Mouse (Mus musculus): ENCODE data around the gene Hjurp. TPM values are rescaled to one million over a fixed set of nuclear protein-coding genes. Genes with fewer than 3 reads are reported as not detected.

The Hjurp gene
- polyA plus RNA-seq, 1 experiment from 2014 or later = 245 TPM

DNA sequence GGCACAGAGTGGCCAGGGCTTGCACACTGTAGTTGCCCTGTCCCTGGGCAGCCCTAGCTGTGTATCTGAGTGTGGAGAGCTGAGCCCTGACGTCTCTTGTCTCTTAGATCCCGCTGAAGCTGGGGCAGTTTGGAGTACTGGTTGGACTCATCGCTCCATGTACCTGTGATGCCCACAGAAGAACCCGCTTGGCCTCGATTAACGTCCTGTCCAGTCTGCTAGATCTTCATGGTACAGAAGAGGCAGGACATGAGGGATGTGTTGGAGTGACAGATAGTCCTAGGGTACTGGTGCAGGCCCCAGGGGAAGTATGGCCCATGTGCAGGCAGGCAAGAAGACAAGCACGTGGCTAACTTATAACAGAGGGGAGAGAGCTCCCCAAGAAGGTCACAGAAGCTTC is 27.8 kb downstream of the Hjurp start:
- H3K36me3 ChIP-seq = no peaks in the 10 kb centered on the region
- 83% methylated on average over 7 of the region's 7 CpGs for WGBS
- no peak for DNase-seq (ENCODE audit: low spot score)

DNA sequence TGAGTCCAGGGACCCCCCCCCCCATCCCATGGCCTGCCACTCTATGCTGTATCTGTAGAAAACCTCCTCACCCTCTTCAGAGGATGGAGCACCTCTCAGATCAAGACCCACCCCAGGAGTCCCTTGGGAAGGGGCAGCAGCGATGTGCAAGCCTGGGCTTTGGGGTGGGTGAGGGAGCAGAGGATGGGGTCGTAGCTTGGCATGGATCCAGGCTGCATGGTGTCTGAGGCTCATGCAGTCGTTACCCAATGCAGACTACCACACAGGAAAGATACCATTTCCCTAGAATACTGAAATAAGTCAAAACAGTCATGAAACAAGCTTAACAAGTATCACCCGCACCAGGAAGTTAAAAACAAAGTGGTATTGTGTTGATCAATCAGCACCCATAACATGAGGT is 28.8 kb downstream of the Hjurp start:
- no peak overlapping the region for H3K4me3 ChIP-seq
- peaks cover 81% of the 10 kb centered on the region for H3K9me3 ChIP-seq (replicated peaks)
- WGBS = 76% methylated on average over 4 of the region's 4 CpGs
- no peak for DNase-seq (ENCODE audit: low spot score)
- no peaks in the 10 kb centered on the region for H3K36me3 ChIP-seq
- H3K27ac ChIP-seq = no peak overlapping the region
- H3K4me1 ChIP-seq = no peaks in the 10 kb centered on the region
- no peaks in the 10 kb centered on the region for H3K27me3 ChIP-seq (ENCODE audit: low read depth, poor library complexity, severe bottlenecking)

More for the DNA sequence above, 27.8 kb downstream of the Hjurp start:
- H3K4me3 ChIP-seq = no peak overlapping the region
- H3K27me3 ChIP-seq (ENCODE audit: low read depth, poor library complexity, severe bottlenecking) = no peaks in the 10 kb centered on the region
- H3K4me1 ChIP-seq = no peaks in the 10 kb centered on the region
- peaks cover 81% of the 10 kb centered on the region for H3K9me3 ChIP-seq (replicated peaks)
- no peak overlapping the region for H3K27ac ChIP-seq

DNA sequence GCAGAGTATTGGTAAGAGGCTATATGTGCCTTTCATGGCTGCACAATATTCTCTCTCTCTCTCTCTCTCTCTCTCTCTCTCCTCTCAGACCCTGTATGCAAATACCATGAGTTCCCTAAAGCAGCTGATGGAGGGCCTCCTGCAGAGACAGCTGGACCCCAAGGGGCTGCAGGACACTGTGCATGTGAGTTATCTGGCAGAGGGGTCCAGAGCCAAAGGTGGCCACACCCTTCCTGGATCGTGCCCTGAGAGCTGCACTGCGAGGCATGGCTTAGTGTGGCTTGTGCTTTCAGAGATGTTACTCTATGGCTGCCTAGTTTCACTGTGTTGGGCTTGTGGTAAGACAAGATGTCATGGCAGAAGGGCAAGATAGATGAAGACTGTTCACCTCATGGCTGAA is 29.8 kb downstream of the Hjurp start:
- H3K4me3 ChIP-seq = no peak overlapping the region
- H3K4me1 ChIP-seq = no peaks in the 10 kb centered on the region
- no peak for DNase-seq (ENCODE audit: low spot score)
- peaks cover 78% of the 10 kb centered on the region for H3K9me3 ChIP-seq (replicated peaks)
- no peaks in the 10 kb centered on the region for H3K36me3 ChIP-seq
- WGBS = 44% methylated on average over 2 of the region's 2 CpGs
- H3K27me3 ChIP-seq (ENCODE audit: low read depth, poor library complexity, severe bottlenecking) = no peaks in the 10 kb centered on the region
- no peak overlapping the region for H3K27ac ChIP-seq

DNA sequence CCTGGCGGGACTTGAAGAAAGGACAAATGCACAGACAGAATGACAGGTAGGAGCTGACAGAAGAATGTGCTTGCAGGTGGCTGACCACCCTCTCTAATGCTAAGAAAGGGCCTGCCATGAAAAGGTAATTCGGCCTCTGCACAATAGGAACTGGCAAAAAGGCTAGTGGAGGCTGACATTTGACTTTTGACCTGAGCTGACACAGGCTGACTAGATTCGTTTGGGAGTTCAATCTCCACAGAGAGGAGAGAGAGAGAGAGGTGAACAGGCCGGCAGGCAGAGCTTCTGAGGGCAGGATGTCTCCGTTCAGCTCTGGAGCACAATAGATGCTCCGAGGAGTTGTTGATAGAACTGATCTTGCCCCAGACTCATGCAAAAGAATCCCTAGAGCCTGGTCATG is 31.0 kb downstream of the Hjurp start:
- H3K9me3 ChIP-seq (replicated peaks) = peaks cover 81% of the 10 kb centered on the region
- WGBS = 55% methylated on average over 6 of the region's 6 CpGs
- no peak overlapping the region for H3K4me3 ChIP-seq
- no peaks in the 10 kb centered on the region for H3K4me1 ChIP-seq
- DNase-seq (ENCODE audit: low spot score) = no peak
- H3K36me3 ChIP-seq = no peaks in the 10 kb centered on the region
- H3K27me3 ChIP-seq (ENCODE audit: low read depth, poor library complexity, severe bottlenecking) = no peaks in the 10 kb centered on the region
- no peak overlapping the region for H3K27ac ChIP-seq

DNA sequence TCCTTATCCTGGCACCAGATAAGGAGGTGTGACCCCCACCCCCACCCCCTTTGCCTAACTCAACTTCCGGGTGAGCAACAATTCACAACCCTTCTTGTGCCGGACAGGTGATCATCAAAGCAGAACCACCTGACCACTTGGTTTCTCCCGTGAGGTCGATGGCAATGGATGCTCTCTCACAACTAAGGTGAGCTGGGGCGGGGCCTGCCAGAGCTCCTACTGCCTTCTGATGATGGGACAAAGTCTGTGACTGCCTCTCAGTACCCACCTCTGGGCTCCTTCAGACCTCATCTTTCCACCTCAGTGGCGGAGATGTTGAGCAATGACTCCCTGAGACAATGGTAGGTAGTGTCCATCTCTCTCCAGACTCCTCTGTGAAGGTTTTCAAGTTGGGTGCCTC is 31.6 kb downstream of the Hjurp start:
- Histone ChIP-seq H3K36me3 (no peaks in the 10 kb centered on the region), H3K4me3 (no peak overlapping the region), H3K4me1 (no peaks in the 10 kb centered on the region), H3K9me3 (replicated peaks) (peaks cover 82% of the 10 kb centered on the region), H3K27me3 (ENCODE audit: low read depth, poor library complexity, severe bottlenecking) (no peaks in the 10 kb centered on the region), H3K27ac (no peak overlapping the region)
- WGBS = 78% methylated on average over 6 of the region's 6 CpGs
- DNase-seq (ENCODE audit: low spot score) = no peak

DNA sequence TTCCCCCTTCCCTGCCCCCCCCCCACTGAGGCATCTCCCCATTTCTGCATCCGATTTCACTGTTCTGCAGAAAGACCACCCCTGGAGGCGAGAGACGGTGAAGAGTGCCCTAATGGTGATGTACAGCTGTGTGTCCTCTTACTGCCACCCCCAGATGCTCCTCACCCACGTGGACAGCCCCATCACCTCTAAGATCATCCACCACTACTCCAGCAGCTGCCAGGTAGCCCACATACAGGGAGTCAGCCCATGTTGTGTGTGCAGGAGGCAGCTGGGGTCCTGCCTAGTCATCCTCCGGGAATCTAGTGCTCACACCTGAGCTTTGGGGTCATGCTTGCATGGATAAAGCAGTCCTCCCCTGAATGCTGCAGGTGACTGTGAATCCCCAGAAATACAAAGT is 33.6 kb downstream of the Hjurp start:
- DNase-seq (ENCODE audit: low spot score) = no peak
- WGBS = 69% methylated on average over 5 of the region's 5 CpGs
- Histone ChIP-seq H3K36me3 (no peaks in the 10 kb centered on the region), H3K27ac (no peak overlapping the region), H3K9me3 (replicated peaks) (peaks cover 81% of the 10 kb centered on the region), H3K4me1 (no peaks in the 10 kb centered on the region), H3K27me3 (ENCODE audit: low read depth, poor library complexity, severe bottlenecking) (no peaks in the 10 kb centered on the region), H3K4me3 (no peak overlapping the region)

DNA sequence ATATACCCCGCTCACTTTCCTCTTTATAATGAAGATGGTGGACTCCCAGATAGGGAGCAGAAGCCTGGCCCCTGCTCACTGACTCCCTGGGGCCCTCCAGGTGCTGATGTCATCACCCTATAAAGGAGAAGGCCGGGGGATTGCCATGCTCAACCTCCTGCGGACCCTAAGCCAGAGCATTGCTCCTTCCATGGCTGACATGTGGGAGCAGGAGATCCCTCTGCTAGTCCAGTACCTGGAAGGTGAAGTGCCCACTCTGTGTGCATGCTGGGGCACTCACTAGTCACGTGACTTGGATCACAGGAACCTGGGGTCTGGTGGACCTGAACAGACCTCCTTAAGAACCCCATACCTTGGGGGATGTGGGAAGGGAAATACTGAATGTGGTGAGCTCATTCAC is 36.9 kb downstream of the Hjurp start:
- Histone ChIP-seq H3K4me1 (no peaks in the 10 kb centered on the region), H3K4me3 (no peak overlapping the region)
- 82% methylated on average over 4 of the region's 4 CpGs for whole genome bisulfite sequencing

DNA sequence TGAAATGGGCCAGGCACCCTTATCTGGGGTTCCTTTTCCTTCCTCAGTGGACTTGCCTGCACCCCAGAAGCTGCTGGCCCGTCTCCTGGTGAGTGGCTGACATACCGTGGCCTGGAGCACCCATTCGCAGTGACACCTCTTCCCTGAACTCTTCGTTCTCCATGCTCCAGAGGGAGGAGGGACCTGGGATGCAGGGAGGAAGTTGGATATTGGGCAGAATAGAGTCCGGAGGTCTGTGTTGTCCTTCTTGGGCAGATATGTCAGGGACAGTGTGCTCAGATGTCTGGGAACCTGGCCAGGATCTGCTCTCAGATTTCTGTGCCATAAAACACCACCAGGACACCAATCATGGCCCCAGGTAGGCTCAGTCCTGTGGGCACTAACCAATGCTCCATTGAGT is 37.4 kb downstream of the Hjurp start:
- Histone ChIP-seq H3K9me3 (replicated peaks) (peaks cover 85% of the 10 kb centered on the region), H3K36me3 (no peaks in the 10 kb centered on the region), H3K4me1 (no peaks in the 10 kb centered on the region), H3K27me3 (ENCODE audit: low read depth, poor library complexity, severe bottlenecking) (no peaks in the 10 kb centered on the region), H3K27ac (no peak overlapping the region), H3K4me3 (no peak overlapping the region)
- DNase-seq (ENCODE audit: low spot score) = no peak
- 77% methylated on average over 5 of the region's 5 CpGs for WGBS

More for the DNA sequence above, 36.9 kb downstream of the Hjurp start:
- Histone ChIP-seq H3K27me3 (ENCODE audit: low read depth, poor library complexity, severe bottlenecking) (no peaks in the 10 kb centered on the region), H3K9me3 (replicated peaks) (peaks cover 84% of the 10 kb centered on the region), H3K27ac (no peak overlapping the region), H3K36me3 (no peaks in the 10 kb centered on the region)
- DNase-seq (ENCODE audit: low spot score) = no peak

DNA sequence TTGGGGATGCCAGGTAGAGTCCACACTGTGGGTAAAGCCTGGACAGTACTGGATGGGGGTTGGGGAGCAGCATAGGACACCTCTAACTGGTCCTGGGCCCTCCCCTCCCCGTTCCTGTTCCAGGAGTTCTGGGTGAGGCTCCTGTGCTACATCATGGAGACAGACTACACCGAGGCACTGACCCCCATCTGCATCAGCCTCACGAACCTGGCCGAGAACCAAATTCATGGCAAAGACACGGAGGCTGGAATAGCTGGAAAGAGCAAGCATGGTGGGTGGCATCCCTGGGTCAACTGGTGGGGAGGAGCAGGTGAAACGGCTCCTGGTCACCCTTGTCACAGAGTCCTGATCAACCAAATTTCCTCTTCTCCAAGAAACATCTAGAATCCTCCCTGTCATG is 38.7 kb downstream of the Hjurp start:
- Histone ChIP-seq H3K27me3 (ENCODE audit: low read depth, poor library complexity, severe bottlenecking) (no peaks in the 10 kb centered on the region), H3K27ac (no peak overlapping the region), H3K36me3 (no peaks in the 10 kb centered on the region), H3K9me3 (replicated peaks) (peaks cover 85% of the 10 kb centered on the region), H3K4me3 (no peak overlapping the region), H3K4me1 (no peaks in the 10 kb centered on the region)
- 83% methylated on average over 6 of the region's 6 CpGs for WGBS
- DNase-seq (ENCODE audit: low spot score) = no peak

DNA sequence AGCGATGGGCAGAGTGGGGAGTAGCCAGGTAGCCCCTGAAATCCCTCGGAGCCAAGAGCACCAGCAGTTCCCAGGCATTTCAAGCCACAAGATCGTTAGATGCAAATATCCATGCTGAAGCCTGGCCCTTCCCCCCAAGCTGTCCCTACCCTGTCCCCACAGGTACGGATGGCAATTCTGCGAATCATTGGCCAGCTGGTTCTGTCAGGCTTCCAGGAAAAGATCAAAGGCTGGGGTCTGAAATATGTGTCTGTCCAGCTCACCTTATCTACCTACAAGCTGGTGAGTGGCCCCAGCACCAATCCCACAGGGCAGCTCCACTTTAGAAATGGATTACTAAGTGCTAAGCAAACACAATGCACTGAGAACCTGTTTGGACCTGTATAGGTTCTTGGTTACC is 40.1 kb downstream of the Hjurp start:
- no peak for DNase-seq (ENCODE audit: low spot score)
- Histone ChIP-seq H3K4me3 (no peak overlapping the region), H3K4me1 (no peaks in the 10 kb centered on the region), H3K27ac (no peak overlapping the region), H3K36me3 (no peaks in the 10 kb centered on the region), H3K27me3 (ENCODE audit: low read depth, poor library complexity, severe bottlenecking) (no peaks in the 10 kb centered on the region), H3K9me3 (replicated peaks) (peaks cover 87% of the 10 kb centered on the region)
- 79% methylated on average over 5 of the region's 5 CpGs for WGBS

DNA sequence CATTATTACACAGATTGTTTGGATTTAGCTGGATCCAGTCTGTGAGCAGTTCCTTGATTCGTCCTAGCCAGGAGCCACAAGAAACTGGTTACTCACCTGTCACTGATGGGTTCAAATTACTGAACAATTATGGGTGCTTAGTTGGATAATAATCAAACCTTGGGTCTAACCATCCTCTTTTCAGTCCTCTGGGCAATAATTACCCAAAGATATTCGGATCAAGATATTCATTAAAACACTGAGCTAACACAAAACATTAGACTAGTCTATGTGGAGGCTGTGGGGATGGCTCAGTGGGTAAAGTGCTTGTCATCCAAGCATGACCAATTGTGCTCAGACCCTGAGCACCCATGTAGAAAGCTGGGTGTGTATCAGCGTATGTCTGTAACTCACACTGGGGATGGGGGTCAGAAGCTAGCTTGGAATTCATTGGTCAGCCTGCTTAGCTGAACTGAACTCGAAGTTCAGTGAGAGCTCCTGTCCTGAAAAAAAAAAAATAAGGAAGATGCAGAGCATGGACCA is 41.5 kb downstream of the Hjurp start:
- H3K36me3 ChIP-seq = no peaks in the 10 kb centered on the region
- 71% methylated on average over 4 of the region's 4 CpGs for WGBS
- H3K4me3 ChIP-seq = no peak overlapping the region
- no peak for DNase-seq (ENCODE audit: low spot score)
- no peaks in the 10 kb centered on the region for H3K4me1 ChIP-seq
- no peaks in the 10 kb centered on the region for H3K27me3 ChIP-seq (ENCODE audit: low read depth, poor library complexity, severe bottlenecking)
- peaks cover 91% of the 10 kb centered on the region for H3K9me3 ChIP-seq (replicated peaks)
- no peak overlapping the region for H3K27ac ChIP-seq

DNA sequence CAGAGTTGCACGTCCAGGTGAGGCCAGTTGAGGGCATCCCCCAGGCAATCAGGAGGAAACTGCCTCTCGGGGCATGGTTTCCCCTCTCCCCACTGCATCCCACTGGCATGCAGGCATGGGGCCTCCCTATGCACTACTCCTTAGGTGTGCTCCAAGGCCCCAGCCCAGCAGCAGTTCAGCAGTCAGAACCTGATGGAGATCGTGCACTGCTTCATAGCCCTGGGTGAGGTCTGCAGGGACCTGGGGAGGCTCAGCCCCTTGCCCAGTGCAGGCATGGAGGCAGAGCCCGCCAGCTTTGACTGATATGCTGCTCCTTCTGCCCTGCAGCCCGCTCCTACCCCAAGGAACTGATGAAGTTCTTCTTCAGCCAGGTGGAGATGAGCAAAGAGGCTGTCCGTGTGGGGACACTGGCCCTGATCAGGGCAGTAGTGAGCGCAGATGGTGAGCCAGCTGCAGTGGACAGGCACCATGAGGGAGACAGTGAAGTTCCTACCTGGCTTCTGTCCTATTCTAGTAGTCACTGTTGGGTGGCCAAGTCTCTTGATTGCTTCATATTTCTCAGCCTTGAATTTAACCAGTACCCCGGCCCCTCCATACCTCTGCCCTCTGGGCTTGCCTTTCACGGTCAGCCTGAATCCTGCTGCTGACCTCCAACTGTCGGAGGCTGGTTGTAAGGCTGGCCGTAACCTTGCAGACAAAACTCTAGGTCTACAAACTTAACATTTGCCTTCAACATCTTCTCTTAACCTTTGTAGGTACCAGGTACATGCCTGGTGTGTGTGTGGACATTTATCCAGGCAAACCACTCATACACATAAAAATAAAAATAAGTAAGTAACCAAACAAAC is 42.2 kb downstream of the Hjurp start:
- H3K4me1 ChIP-seq = no peaks in the 10 kb centered on the region
- H3K9me3 ChIP-seq (replicated peaks) = peaks cover 90% of the 10 kb centered on the region
- WGBS = 68% methylated on average over 11 of the region's 11 CpGs
- no peak overlapping the region for H3K4me3 ChIP-seq
- H3K27me3 ChIP-seq (ENCODE audit: low read depth, poor library complexity, severe bottlenecking) = no peaks in the 10 kb centered on the region
- no peaks in the 10 kb centered on the region for H3K36me3 ChIP-seq
- H3K27ac ChIP-seq = no peak overlapping the region
- no peak for DNase-seq (ENCODE audit: low spot score)

DNA sequence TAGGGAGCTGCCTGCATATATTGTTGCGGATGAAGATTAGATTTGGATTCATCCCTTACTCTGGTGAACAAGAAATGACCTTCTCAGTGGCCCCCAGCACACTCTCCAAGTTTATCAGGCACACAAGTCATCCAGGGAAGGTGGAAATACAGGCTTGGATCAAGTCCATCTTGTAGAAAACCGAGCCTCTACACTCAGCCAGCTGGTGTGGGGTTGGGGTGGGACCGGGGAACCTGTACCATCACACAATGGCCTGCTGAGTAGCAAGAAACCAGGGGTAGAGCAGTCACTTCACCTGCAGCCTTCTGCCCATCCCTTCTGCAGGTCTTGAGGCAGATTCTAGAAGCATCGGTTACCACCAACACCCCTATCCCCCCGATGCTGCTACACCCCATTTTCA is 42.8 kb downstream of the Hjurp start:
- no peaks in the 10 kb centered on the region for H3K36me3 ChIP-seq
- no peak for DNase-seq (ENCODE audit: low spot score)
- 47% methylated on average over 5 of the region's 5 CpGs for WGBS

DNA sequence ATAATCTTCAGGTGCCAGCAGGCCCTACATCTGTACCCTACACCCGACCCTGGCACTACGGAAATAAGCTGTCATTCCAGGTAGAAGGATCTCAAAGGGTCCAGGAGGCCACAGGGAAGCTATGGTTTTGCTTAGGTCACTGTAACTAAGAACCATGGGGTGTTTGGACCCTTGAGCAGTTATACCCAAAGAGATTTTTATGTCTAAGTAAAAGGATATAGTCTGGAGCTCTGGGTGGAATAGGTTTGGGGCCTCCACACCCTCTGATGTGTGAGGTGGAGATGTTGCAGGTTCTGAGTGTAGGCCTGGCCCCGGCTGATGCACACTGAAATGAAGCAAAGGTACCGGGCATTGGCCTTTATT is 43.2 kb downstream of the Hjurp start:
- no peak overlapping the region for H3K27ac ChIP-seq
- no peaks in the 10 kb centered on the region for H3K27me3 ChIP-seq (ENCODE audit: low read depth, poor library complexity, severe bottlenecking)
- peaks cover 90% of the 10 kb centered on the region for H3K9me3 ChIP-seq (replicated peaks)
- DNase-seq (ENCODE audit: low spot score) = no peak
- H3K36me3 ChIP-seq = no peaks in the 10 kb centered on the region
- WGBS = 67% methylated on average over 4 of the region's 4 CpGs
- no peaks in the 10 kb centered on the region for H3K4me1 ChIP-seq
- H3K4me3 ChIP-seq = no peak overlapping the region

More for the DNA sequence above, 42.8 kb downstream of the Hjurp start:
- H3K9me3 ChIP-seq (replicated peaks) = peaks cover 90% of the 10 kb centered on the region
- H3K27me3 ChIP-seq (ENCODE audit: low read depth, poor library complexity, severe bottlenecking) = no peaks in the 10 kb centered on the region
- no peak overlapping the region for H3K4me3 ChIP-seq
- no peaks in the 10 kb centered on the region for H3K4me1 ChIP-seq
- H3K27ac ChIP-seq = no peak overlapping the region

Data from limb, embryonic 10.5 days (tissue).